Mouse (Mus musculus): Measurements from ENCODE around the gene Iqca. TPM values are rescaled to one million over a fixed set of nuclear protein-coding genes. Genes with fewer than 3 reads are reported as not detected.

The Iqca gene
- polyA plus RNA-seq, 1 experiment from 2014 or later = 0.27 TPM

GRCm38 (mm10) chr1:90177565-90177964 is 24.4 kb upstream of the Iqca start:
- H3K4me3 ChIP-seq = no peak overlapping the region
- no peak overlapping the region for H3K27ac ChIP-seq
- no peaks in the 10 kb centered on the region for H3K9me3 ChIP-seq
- H3K27me3 ChIP-seq (ENCODE audit: poor library complexity, severe bottlenecking) = 0 out of 2 replicates have a peak, but pooled peaks cover 6% of the 10 kb centered on the region
- no peaks in the 10 kb centered on the region for H3K36me3 ChIP-seq (replicated peaks)
- peaks cover 11% of the 10 kb centered on the region for H3K4me1 ChIP-seq
- no peak for DNase-seq (ENCODE audit: extremely low spot score, low spot score)

GRCm38 (mm10) chr1:90176223-90176622 is 23.0 kb upstream of the Iqca start:
- Histone ChIP-seq H3K27me3 (ENCODE audit: poor library complexity, severe bottlenecking) (no peaks in the 10 kb centered on the region), H3K9me3 (no peaks in the 10 kb centered on the region), H3K36me3 (replicated peaks) (no peaks in the 10 kb centered on the region), H3K4me3 (no peak overlapping the region), H3K27ac (no peak overlapping the region), H3K4me1 (peaks cover 7% of the 10 kb centered on the region)
- 87% methylated on average over 7 of the region's 7 CpGs for WGBS
- no peak for DNase-seq (ENCODE audit: extremely low spot score, low spot score)

- H3K27me3 ChIP-seq (ENCODE audit: poor library complexity, severe bottlenecking) = no peaks in the 10 kb centered on the region
- no peak for DNase-seq (ENCODE audit: extremely low spot score, low spot score)
- H3K27ac ChIP-seq = no peak overlapping the region
- H3K4me3 ChIP-seq = no peak overlapping the region
- no peaks in the 10 kb centered on the region for H3K36me3 ChIP-seq (replicated peaks)
- 63% methylated on average over 8 of the region's 8 CpGs for WGBS
- no peaks in the 10 kb centered on the region for H3K9me3 ChIP-seq
- H3K4me1 ChIP-seq = peaks cover 7% of the 10 kb centered on the region
These were observed 21.1 kb upstream of the Iqca start for GRCm38 (mm10) chr1:90174338-90174737.

- Histone ChIP-seq H3K9me3 (no peaks in the 10 kb centered on the region), H3K27ac (peak overlapping the region; percentile 65), H3K36me3 (replicated peaks) (no peaks in the 10 kb centered on the region), H3K4me3 (no peak overlapping the region), H3K27me3 (ENCODE audit: poor library complexity, severe bottlenecking) (no peaks in the 10 kb centered on the region), H3K4me1 (peaks cover 28% of the 10 kb centered on the region)
- DNase-seq (ENCODE audit: extremely low spot score, low spot score) = no peak
- 40% methylated on average over 3 of the region's 3 CpGs for WGBS
These were observed 11.1 kb upstream of the Iqca start for GRCm38 (mm10) chr1:90164319-90164718.

GRCm38 (mm10) chr1:90163161-90163560 is 10.0 kb upstream of the Iqca start:
- no peaks in the 10 kb centered on the region for H3K36me3 ChIP-seq (replicated peaks)
- peak overlapping the region; percentile 66; the same call in 1 of the 2 replicates for H3K27ac ChIP-seq
- WGBS = 91% methylated on average over 7 of the region's 7 CpGs

GRCm38 (mm10) chr1:90162379-90162857 is 9.2 kb upstream of the Iqca start:
- Histone ChIP-seq H3K27ac (peak overlapping the region; percentile 66; the same call in 1 of the 2 replicates), H3K9me3 (no peaks in the 10 kb centered on the region), H3K4me3 (no peak overlapping the region), H3K36me3 (replicated peaks) (no peaks in the 10 kb centered on the region), H3K27me3 (ENCODE audit: poor library complexity, severe bottlenecking) (no peaks in the 10 kb centered on the region), H3K4me1 (peaks cover 28% of the 10 kb centered on the region)
- 76% methylated on average over 13 of the region's 13 CpGs for WGBS
- no peak for DNase-seq (ENCODE audit: extremely low spot score, low spot score)

More at GRCm38 (mm10) chr1:90163161-90163560, 10.0 kb upstream of the Iqca start:
- Histone ChIP-seq H3K4me3 (no peak overlapping the region), H3K9me3 (no peaks in the 10 kb centered on the region), H3K27me3 (ENCODE audit: poor library complexity, severe bottlenecking) (no peaks in the 10 kb centered on the region), H3K4me1 (peaks cover 28% of the 10 kb centered on the region)
- no peak for DNase-seq (ENCODE audit: extremely low spot score, low spot score)

GRCm38 (mm10) chr1:90161623-90162022 is 8.4 kb upstream of the Iqca start:
- Histone ChIP-seq H3K9me3 (no peaks in the 10 kb centered on the region), H3K27me3 (ENCODE audit: poor library complexity, severe bottlenecking) (0 out of 2 replicates have a peak, but pooled peaks cover 4% of the 10 kb centered on the region), H3K4me3 (no peak overlapping the region), H3K36me3 (replicated peaks) (no peaks in the 10 kb centered on the region), H3K4me1 (peaks cover 28% of the 10 kb centered on the region), H3K27ac (no peak overlapping the region)
- DNase-seq (ENCODE audit: extremely low spot score, low spot score) = no peak
- WGBS = 90% methylated on average over 6 of the region's 6 CpGs

GRCm38 (mm10) chr1:90159927-90160326 is 6.7 kb upstream of the Iqca start:
- Histone ChIP-seq H3K4me3 (no peak overlapping the region), H3K36me3 (replicated peaks) (no peaks in the 10 kb centered on the region), H3K27ac (0 out of 2 replicates have a peak overlapping the region, but pooled peaks have one; percentile 8), H3K9me3 (no peaks in the 10 kb centered on the region), H3K27me3 (ENCODE audit: poor library complexity, severe bottlenecking) (0 out of 2 replicates have a peak, but pooled peaks cover 9% of the 10 kb centered on the region), H3K4me1 (peaks cover 28% of the 10 kb centered on the region)
- DNase-seq (ENCODE audit: extremely low spot score, low spot score) = peak; percentile 27
- 35% methylated on average over 13 of the region's 13 CpGs for WGBS

GRCm38 (mm10) chr1:90156589-90156988 is 3.4 kb upstream of the Iqca start:
- Histone ChIP-seq H3K4me1 (peaks cover 31% of the 10 kb centered on the region), H3K27ac (peak overlapping the region; percentile 16; the same call in 1 of the 2 replicates), H3K36me3 (replicated peaks) (no peaks in the 10 kb centered on the region), H3K9me3 (no peaks in the 10 kb centered on the region), H3K27me3 (ENCODE audit: poor library complexity, severe bottlenecking) (0 out of 2 replicates have a peak, but pooled peaks cover 25% of the 10 kb centered on the region), H3K4me3 (no peak overlapping the region)
- WGBS = 84% methylated on average over 7 of the region's 7 CpGs
- no peak for DNase-seq (ENCODE audit: extremely low spot score, low spot score)

GRCm38 (mm10) chr1:90153787-90154186 is 586 bp upstream of the Iqca start:
- Histone ChIP-seq H3K27ac (peak overlapping the region; percentile 85), H3K4me3 (peak overlapping the region; percentile 42), H3K27me3 (ENCODE audit: poor library complexity, severe bottlenecking) (0 out of 2 replicates have a peak, but pooled peaks cover 25% of the 10 kb centered on the region), H3K4me1 (peaks cover 26% of the 10 kb centered on the region), H3K36me3 (replicated peaks) (no peaks in the 10 kb centered on the region), H3K9me3 (no peaks in the 10 kb centered on the region)
- DNase-seq (ENCODE audit: extremely low spot score, low spot score) = no peak
- WGBS = 16% methylated on average over 6 of the region's 6 CpGs

- Histone ChIP-seq H3K4me1 (peaks cover 8% of the 10 kb centered on the region), H3K9me3 (no peaks in the 10 kb centered on the region), H3K27me3 (ENCODE audit: poor library complexity, severe bottlenecking) (no peaks in the 10 kb centered on the region), H3K36me3 (replicated peaks) (no peaks in the 10 kb centered on the region), H3K4me3 (no peak overlapping the region), H3K27ac (no peak overlapping the region)
- no peak for DNase-seq (ENCODE audit: extremely low spot score, low spot score)
- 91% methylated on average over 8 of the region's 8 CpGs for WGBS
These were observed 13.5 kb downstream of the Iqca start for GRCm38 (mm10) chr1:90139729-90140128.

GRCm38 (mm10) chr1:90132402-90132801 is 20.8 kb downstream of the Iqca start:
- Histone ChIP-seq H3K4me3 (no peak overlapping the region), H3K36me3 (replicated peaks) (no peaks in the 10 kb centered on the region), H3K27ac (no peak overlapping the region), H3K9me3 (no peaks in the 10 kb centered on the region), H3K27me3 (ENCODE audit: poor library complexity, severe bottlenecking) (no peaks in the 10 kb centered on the region), H3K4me1 (peaks cover 31% of the 10 kb centered on the region)
- no peak for DNase-seq (ENCODE audit: extremely low spot score, low spot score)
- WGBS = 80% methylated on average over 11 of the region's 11 CpGs

GRCm38 (mm10) chr1:90131982-90132381 is 21.2 kb downstream of the Iqca start:
- H3K4me3 ChIP-seq = no peak overlapping the region
- no peaks in the 10 kb centered on the region for H3K36me3 ChIP-seq (replicated peaks)
- WGBS = 79% methylated on average over 7 of the region's 7 CpGs
- no peak overlapping the region for H3K27ac ChIP-seq
- no peaks in the 10 kb centered on the region for H3K9me3 ChIP-seq
- no peaks in the 10 kb centered on the region for H3K27me3 ChIP-seq (ENCODE audit: poor library complexity, severe bottlenecking)
- peaks cover 34% of the 10 kb centered on the region for H3K4me1 ChIP-seq
- DNase-seq (ENCODE audit: extremely low spot score, low spot score) = no peak

GRCm38 (mm10) chr1:90124561-90124960 is 28.6 kb downstream of the Iqca start:
- Histone ChIP-seq H3K4me1 (peaks cover 9% of the 10 kb centered on the region), H3K27ac (no peak overlapping the region), H3K9me3 (no peaks in the 10 kb centered on the region), H3K4me3 (no peak overlapping the region), H3K27me3 (ENCODE audit: poor library complexity, severe bottlenecking) (no peaks in the 10 kb centered on the region), H3K36me3 (replicated peaks) (no peaks in the 10 kb centered on the region)
- DNase-seq (ENCODE audit: extremely low spot score, low spot score) = no peak
- 92% methylated on average over 12 of the region's 12 CpGs for WGBS
